Mouse (Mus musculus): Measurements from ENCODE around the gene Ube2b. TPM values are rescaled to one million over a fixed set of nuclear protein-coding genes. Genes with fewer than 3 reads are reported as not detected.

Ube2b gene
- polyA plus RNA-seq, 1 experiment from 2014 or later = 212 TPM

GRCm38 (mm10) chr11:51935636-51936434 is 64.7 kb downstream of the Ube2b start:
- TF ChIP-seq CTCF (IDR thresholded peaks at IDR 0.05; ENCODE audit: low read depth) = peak; percentile 45; the same call in 1 of the 2 replicates
- 53% methylated on average over 5 of the region's 5 CpGs for WGBS
- ATAC-seq = no peak
- no peak overlapping the region for H3K27ac ChIP-seq (ENCODE audit: low read depth, low read length)
- no peak overlapping the region for H3K9ac ChIP-seq (ENCODE audit: low read depth, low read length)
- H3K4me1 ChIP-seq (replicated peaks; ENCODE audit: control insufficient read depth, insufficient read depth, low read length) = no peaks in the 10 kb centered on the region
- H3K9me3 ChIP-seq (ENCODE audit: control insufficient read depth) = no peaks in the 10 kb centered on the region
- H3K27me3 ChIP-seq (replicated peaks; ENCODE audit: control insufficient read depth, insufficient read depth, low read length) = no peaks in the 10 kb centered on the region
- H3K36me3 ChIP-seq (ENCODE audit: control insufficient read depth, insufficient read depth) = no peaks in the 10 kb centered on the region
- H3K4me3 ChIP-seq (ENCODE audit: low read depth, low read length) = no peak overlapping the region
- no peak overlapping the region for H3K4me2 ChIP-seq (replicated peaks; ENCODE audit: low read depth)

Other genes with a start within 250 kb of the Ube2b start
- 47.1 and 49.1 TPM in 2 replicates for gene Sec24a, start 237.1 kb downstream of the Ube2b start, polyA plus RNA-seq (2015; fragmentation: Nextera tagmentation; extraction: Ambion mirVana)
- 442 and 470 TPM in 2 replicates for gene Sar1b, start 237.1 kb downstream of the Ube2b start, polyA plus RNA-seq (2015; fragmentation: Nextera tagmentation; extraction: Ambion mirVana)
- gene Jade2, start 143.1 kb downstream of the Ube2b start, polyA plus RNA-seq (2015; fragmentation: Nextera tagmentation; extraction: Ambion mirVana) = 1.7 and 2.1 TPM in 2 replicates
- gene Cdkn2aipnl, start 33.1 kb downstream of the Ube2b start, polyA plus RNA-seq (2015; fragmentation: Nextera tagmentation; extraction: Ambion mirVana) = 49.0 and 49.8 TPM in 2 replicates
- 4.6 and 5.0 TPM in 2 replicates for gene Cdkl3, start 3.5 kb upstream of the Ube2b start, polyA plus RNA-seq (2015; fragmentation: Nextera tagmentation; extraction: Ambion mirVana)
- gene Ppp2ca, start 97.9 kb upstream of the Ube2b start, polyA plus RNA-seq (2015; fragmentation: Nextera tagmentation; extraction: Ambion mirVana) = 44.9 and 47.9 TPM in 2 replicates
- not detected in 2 replicates for gene Olfr1373, start 144.8 kb upstream of the Ube2b start, polyA plus RNA-seq (2015; fragmentation: Nextera tagmentation; extraction: Ambion mirVana)
- gene Olfr1371, start 213.2 kb upstream of the Ube2b start, polyA plus RNA-seq (2015; fragmentation: Nextera tagmentation; extraction: Ambion mirVana) = not detected in 2 replicates
- 605 and 624 TPM in 2 replicates for gene Skp1a, start 231.2 kb upstream of the Ube2b start, polyA plus RNA-seq (2015; fragmentation: Nextera tagmentation; extraction: Ambion mirVana)

All from intestine, postnatal 0 days (tissue).